Mouse (Mus musculus): ENCODE measurements around the gene Camkk1.

DNA sequence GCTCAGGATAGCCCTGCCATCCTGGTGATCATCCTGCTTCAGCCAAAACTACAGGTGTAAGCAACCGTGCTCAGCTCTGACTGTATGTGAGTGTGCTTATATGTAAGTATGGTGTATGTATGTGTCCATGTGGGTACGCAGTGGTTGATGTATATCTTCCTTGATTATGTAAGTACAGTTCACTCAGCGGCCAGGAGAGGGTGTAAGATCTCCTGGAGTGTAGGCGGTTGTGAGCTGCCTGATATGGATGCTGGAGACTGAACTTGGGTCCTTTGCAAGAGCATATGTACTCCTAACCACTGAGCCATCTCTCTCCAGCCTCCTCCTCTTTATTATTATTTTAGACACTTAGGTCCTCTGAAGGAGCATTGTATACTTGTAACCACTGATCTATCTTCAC, 26.0 kb downstream of the Camkk1 start:
- TF ChIP-seq CTCF (IDR thresholded peaks at IDR 0.05; ENCODE audit: extremely low read depth, insufficient read depth, insufficient read length, insufficient replicate concordance) = no peak
- TF ChIP-seq POLR2A (IDR thresholded peaks at IDR 0.05; ENCODE audit: low read depth, low read length) = no peak

Measured in spleen, adult 2 months (tissue).